Mouse (Mus musculus): ENCODE measurements around the gene Nlgn2.
"Not testable (repeated sequence)": the region's sequence is repeated elsewhere in the genome, so short reads cannot be mapped to it uniquely, and the experiment has no call there.

The Nlgn2 gene

GRCm38 (mm10) chr11:69863729-69864128 lies 26.1 kb upstream of the Nlgn2 start:
- DNase-seq (ENCODE audit: low spot score) = not testable (repeated sequence)

DNA sequence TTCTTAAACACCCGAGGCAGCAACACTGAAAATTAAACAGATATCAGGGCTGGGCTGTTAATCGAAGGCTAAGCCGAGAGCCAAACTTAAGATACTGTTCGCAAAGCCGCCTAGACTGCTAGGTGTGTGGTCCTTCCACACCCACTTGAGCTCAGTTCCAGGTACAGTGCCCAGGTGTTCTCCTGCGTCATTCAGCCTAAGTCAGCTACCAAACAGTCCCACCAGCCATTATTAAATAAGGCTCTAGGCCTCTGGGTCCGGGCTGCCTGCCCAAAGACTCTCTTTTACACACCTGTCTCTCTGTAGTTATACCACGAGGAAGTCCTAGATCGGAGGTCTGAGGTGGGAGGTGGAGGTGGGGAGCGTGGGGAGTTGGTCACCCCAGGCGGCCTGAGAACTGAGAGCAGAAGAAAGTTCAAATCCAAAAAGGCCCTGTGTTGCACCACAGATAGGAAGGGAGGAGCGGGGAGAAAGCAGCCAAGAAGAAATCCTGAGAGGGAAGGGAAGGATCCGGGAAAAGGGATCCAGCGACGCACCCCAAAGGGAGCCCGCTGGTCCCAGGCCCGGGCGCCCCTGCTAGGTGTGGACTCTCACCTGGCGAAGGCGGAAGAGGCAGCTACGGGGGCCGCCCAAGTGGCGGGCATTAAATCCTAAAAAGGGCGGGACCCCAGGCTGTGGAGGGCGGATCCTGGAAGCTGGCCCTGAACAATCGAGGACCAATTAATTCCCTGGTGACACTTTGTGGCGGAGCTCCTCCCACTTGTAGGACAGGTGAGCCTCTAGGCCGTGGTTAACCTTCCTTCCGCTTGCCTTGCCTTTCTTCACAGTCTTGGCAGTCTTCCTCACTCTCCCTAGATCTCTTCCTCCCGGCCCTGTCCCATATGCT lies 20.8 kb upstream of the Nlgn2 start, which contains the start of gene Tnk1:
Gene Tnk1, minus strand, starts transcription at position 618 of the 886 bp plus-strand sequence.
- DNase-seq (ENCODE audit: low spot score) = no peak

GRCm38 (mm10) chr11:69855347-69855746 lies 17.8 kb upstream of the Nlgn2 start:
- DNase-seq (ENCODE audit: low spot score) = no peak

- no peak for DNase-seq (ENCODE audit: low spot score)
These were observed 17.1 kb upstream of the Nlgn2 start for GRCm38 (mm10) chr11:69854680-69855079.

- no peak for DNase-seq (ENCODE audit: low spot score)
These were observed 16.4 kb upstream of the Nlgn2 start for GRCm38 (mm10) chr11:69853994-69854393.

- no peak for DNase-seq (ENCODE audit: low spot score)
These were observed 13.2 kb upstream of the Nlgn2 start for GRCm38 (mm10) chr11:69850754-69851153.

DNA sequence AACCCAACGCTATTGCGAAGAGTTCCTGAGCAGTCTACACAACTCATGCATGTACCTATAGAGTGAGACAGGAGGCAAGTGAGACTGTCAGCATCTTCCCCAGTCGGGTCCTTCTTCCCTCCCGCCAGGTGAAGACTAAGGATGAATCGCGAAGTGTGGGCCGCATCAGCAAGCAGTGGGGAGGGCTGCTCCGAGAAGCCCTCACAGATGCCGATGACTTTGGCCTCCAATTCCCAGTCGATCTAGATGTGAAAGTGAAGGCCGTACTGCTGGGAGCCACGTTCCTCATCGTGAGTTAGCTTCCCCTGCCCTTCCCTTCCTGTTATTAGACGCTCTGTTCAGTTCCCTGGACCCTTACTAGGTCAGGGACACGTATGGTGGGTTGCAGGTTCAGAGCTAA lies 12.3 kb upstream of the Nlgn2 start:
- DNase-seq (ENCODE audit: low spot score) = no peak

DNA sequence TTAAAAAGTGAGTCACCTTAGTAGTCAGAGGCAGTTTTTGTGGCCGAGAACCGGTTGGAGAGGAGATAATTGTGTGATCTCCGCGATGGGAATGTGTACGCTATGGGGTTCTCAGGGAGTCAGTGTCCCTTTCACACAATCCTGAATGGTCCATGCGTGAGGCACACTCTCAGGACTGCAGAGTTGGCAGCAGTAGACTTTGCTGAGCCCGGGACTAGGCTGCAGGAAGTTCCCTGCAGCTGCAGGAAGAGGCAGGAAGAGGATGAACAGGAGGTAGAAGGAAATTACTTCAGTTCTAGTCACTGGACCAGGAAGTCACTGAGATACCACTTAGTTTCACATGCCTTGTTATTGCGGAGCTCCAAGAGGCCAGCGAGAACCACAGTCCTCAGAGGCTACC lies 11.5 kb upstream of the Nlgn2 start:
- DNase-seq (ENCODE audit: low spot score) = no peak

DNA sequence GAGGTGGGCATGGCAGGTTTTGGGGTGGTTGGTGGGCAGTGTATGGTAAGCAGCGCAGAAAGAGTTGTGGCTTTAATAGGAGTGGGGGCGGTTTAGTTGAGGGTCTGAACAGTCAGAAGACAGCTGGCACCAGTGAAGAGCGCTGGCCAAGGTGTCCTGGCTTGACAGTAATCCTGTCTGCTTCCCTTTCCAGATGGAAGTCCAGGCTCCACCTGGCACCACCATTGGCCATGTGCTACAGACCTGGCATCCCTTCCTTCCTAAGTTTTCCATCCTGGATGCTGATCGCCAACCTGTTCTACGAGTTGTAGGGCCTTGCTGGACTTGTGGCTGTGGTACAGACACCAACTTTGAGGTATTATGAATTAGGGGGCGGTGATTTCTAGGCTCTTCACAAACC lies 10.4 kb upstream of the Nlgn2 start:
- no peak for DNase-seq (ENCODE audit: low spot score)

DNA sequence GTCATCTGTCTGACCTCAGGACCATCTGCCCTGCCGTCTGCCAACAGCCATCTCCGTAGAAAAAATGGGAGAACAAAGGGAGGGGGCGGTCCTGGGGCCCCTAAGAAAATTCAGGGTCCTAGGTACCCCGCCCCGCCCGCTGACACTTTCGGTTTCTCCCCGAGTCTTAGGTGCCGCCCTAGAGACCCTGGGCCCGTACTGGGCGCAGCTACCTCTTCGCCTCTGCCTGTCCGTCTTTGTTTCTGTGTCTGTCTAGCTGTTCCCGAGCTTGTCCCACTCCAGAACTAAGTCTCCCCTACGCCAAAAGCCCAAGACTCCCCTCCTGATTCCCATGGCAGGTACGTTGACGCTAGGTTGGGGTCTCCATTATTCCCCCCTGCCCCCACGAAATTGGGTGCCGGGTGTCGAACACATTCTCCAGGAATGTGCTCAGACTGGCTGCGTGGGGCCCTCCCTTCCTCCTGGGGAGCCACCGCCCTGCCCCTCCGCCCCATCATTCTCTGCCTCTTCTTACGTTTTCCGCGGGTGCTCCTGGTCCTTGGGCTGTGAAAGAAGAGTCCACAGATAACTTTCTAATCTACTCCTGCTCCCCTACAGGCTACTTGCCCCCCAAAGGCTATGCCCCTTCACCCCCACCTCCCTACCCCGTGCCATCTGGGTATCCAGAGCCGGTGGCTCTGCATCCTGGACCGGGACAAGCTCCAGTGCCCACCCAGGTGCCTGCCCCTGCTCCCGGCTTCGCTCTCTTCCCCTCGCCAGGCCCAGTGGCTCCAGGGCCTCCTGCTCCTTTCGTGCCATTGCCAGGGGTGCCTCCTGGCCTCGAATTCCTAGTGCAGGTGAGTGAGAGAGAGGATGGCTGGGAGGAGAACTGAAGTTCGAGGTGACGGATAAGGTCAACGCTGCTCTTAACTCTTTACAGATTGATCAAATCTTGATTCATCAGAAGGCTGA lies 9.4 kb upstream of the Nlgn2 start:
- peak; percentile 19 for DNase-seq (ENCODE audit: low spot score)

GRCm38 (mm10) chr11:69846198-69846680 lies 8.7 kb upstream of the Nlgn2 start, which contains the start of gene Plscr3:
TSS of gene Plscr3 (plus strand) at chr11:69846376.
- DNase-seq (ENCODE audit: low spot score) = peak; percentile 92

- peak; percentile 53 for DNase-seq (ENCODE audit: low spot score)
These were observed 1.1 kb upstream of the Nlgn2 start for GRCm38 (mm10) chr11:69838714-69839104.

GRCm38 (mm10) chr11:69837952-69838713 lies 549 bp upstream of the Nlgn2 start, which contains the start of gene Tmem256:
TSS of gene Tmem256 (plus strand) at chr11:69838514.
- DNase-seq (ENCODE audit: low spot score) = peak; percentile 97

DNA sequence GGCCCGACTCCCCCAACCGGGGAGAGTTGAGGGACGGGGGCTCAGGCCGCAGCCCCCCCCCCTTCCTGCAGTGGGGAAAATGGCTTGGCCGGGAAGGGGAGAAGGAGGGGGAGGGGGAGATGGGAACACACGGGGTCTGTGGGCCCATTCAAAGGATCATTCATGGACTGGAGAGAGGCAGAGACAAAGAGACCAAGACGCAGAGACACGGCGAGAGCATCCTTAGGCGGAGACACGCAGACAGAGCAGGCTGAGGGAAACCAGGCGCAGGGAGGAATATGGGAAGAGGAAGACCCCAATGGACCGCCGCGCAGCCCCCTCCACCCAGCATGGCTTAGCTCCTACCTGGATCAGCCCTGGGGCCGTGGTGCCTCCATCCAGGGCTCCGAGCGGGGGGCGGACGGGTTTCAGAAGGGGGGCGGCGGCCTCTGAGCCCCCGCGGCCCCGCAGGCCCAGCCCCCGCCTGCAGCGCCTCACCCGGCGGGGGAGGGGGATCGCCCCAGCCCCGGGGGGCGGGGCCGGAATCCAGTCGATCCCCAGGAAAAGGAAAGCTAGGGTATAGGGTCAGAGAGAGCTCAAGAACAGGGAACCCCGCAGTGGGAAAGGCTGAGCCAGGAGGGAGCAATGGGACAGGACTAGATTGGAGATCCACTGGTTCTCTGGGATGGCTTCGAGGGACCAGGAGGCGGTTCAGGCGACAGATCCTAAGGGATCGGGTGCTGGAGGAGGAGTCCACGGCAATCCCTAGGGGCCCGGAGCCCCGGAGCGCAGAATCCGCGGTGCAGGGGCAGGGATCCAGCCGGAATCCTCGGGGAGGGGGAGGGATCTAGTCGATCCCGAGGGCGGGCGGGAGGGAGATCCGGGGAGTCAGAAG lies 644 bp downstream of the Nlgn2 start:
- peak; percentile 67 for DNase-seq (ENCODE audit: low spot score)

DNA sequence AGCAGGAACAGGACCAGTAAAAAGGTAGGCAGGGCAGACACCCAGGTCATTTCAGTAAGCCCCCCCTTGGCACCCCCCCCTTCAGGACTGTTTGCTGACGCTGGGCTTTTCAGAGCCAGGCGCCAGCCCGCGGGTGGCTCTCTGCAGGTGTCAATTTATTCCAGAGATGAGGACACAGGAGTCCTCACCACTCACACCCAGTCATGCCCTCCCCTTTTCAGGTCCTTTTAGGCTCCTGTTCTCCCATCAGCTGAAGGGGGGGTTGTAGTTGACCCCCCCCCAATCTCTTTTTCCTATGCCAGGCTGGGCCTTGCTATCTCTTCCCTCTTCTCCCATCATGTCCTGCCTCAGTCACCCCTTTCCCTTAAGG lies 1.6 kb downstream of the Nlgn2 start:
- DNase-seq (ENCODE audit: low spot score) = no peak

GRCm38 (mm10) chr11:69835326-69835965 lies 2.1 kb downstream of the Nlgn2 start:
- DNase-seq (ENCODE audit: low spot score) = no peak

DNA sequence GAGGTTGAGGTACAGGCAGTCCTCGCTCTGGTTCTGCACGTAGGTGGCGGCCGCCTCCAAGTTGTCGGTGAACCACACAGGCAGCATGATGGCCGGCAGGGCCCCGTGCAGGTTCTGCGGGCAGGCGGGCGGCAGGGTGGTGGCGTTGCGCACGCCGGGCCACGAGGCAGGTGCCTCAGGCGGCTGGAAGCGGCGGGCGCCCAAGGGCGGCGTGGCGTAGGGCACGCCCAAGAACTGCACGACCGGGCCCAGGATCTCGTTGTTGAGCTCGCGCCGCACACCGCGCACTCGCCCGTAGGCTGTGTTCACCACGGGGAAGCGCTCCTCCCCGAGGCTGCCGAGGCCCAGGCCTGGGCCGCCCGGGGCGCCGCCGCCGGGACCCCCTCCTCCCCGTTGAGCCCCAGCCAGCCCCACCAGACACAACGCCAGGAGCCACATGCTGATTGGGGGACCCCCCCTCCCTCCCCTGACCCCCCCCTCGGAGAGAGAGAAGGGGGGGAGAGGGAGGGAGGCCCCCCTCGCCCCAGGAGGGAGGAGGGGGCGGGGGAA lies 3.5 kb downstream of the Nlgn2 start:
- no peak for DNase-seq (ENCODE audit: low spot score)

DNA sequence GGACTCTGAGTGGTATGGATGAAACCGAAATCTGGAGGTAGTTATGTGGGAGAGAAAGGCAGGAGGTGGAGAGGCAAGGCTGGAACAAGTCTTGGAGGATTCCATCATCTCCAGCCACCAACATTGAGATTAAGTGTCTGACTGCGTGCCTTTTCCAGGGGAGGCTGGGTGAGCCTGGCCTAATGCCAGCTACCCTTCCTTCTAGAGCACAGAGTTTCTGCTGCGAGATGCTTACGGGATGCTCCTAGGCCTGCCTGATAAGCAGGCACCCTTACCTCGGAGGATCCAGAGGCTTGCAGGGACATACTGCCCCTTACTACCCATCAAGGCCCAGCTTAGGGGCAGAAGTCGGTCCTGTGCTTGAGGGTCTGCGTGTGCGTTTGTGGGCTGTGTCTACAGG lies 4.0 kb downstream of the Nlgn2 start:
- no peak for DNase-seq (ENCODE audit: low spot score)

- peak; percentile 33 for DNase-seq (ENCODE audit: low spot score)
These were observed 8.8 kb downstream of the Nlgn2 start for GRCm38 (mm10) chr11:69828832-69829231.

- no peak for DNase-seq (ENCODE audit: low spot score)
These were observed 14.1 kb downstream of the Nlgn2 start for GRCm38 (mm10) chr11:69823456-69823855.

Data from MN1 (cell line).